Mouse (Mus musculus): ENCODE results near the gene Phtf1.

GRCm38 (mm10) chr3:103991271-103991670 is 23.4 kb downstream of the Phtf1 start:
- TF ChIP-seq CTCF (IDR thresholded peaks at IDR 0.05; ENCODE audit: low read depth, low read length), result no peak
- no peak for TF ChIP-seq GATA2 (IDR thresholded peaks at IDR 0.05; ENCODE audit: borderline replicate concordance, low read depth, low read length)
- no peak for TF ChIP-seq GATA1 (IDR thresholded peaks at IDR 0.05; ENCODE audit: borderline replicate concordance, low read length)
- no peak for TF ChIP-seq POLR2AphosphoS5 (IDR thresholded peaks at IDR 0.05; ENCODE audit: insufficient replicate concordance, low read depth, low read length)

Measured in G1E (cell line).